Mouse (Mus musculus) cerebellum, postnatal 10 days (tissue): Measurements from ENCODE around the gene Galc.
"Not testable (repeated sequence)": the region's sequence is repeated elsewhere in the genome, so short reads cannot be mapped to it uniquely, and the experiment has no call there.

Experiments used
- DNase-seq, 2 experiments: peaks; one replicate each; pipeline ENCODE4 v3.0.0; 2021; ENCODE audit warnings: mixed read lengths in 2 of 2

Galc gene

GRCm38 (mm10) chr12:98252417-98252816, 6.8 kb downstream of the Galc start:
- DNase-seq, result no peak

- DNase-seq, result no peak
Observed at GRCm38 (mm10) chr12:98250327-98250726, 8.9 kb downstream of the Galc start.

- no peak for DNase-seq
Observed at GRCm38 (mm10) chr12:98249671-98250070, 9.6 kb downstream of the Galc start.

GRCm38 (mm10) chr12:98246835-98247234, 12.4 kb downstream of the Galc start:
- DNase-seq, result no peak

- no peak for DNase-seq
Observed at GRCm38 (mm10) chr12:98244865-98245264, 14.4 kb downstream of the Galc start.

GRCm38 (mm10) chr12:98244161-98244560, 15.1 kb downstream of the Galc start:
- DNase-seq, result no peak

- DNase-seq, result not testable (repeated sequence)
Observed at GRCm38 (mm10) chr12:98238478-98238877, 20.8 kb downstream of the Galc start.

- no peak for DNase-seq
Observed at GRCm38 (mm10) chr12:98227037-98227436, 32.2 kb downstream of the Galc start.

- DNase-seq, result no peak
Observed at GRCm38 (mm10) chr12:98223286-98223685, 36.0 kb downstream of the Galc start.

GRCm38 (mm10) chr12:98216432-98216831, 42.8 kb downstream of the Galc start:
- DNase-seq, result no peak

GRCm38 (mm10) chr12:98215512-98215911, 43.7 kb downstream of the Galc start:
- no peak for DNase-seq

- no peak for DNase-seq
Observed at GRCm38 (mm10) chr12:98214191-98214590, 45.1 kb downstream of the Galc start.

GRCm38 (mm10) chr12:98213791-98214190, 45.5 kb downstream of the Galc start:
- DNase-seq, result no peak

GRCm38 (mm10) chr12:98213332-98213731, 45.9 kb downstream of the Galc start:
- no peak for DNase-seq

GRCm38 (mm10) chr12:98212457-98213175, 46.6 kb downstream of the Galc start:
- peak; percentile 49 to 64 for DNase-seq

- DNase-seq, result no peak
Observed at GRCm38 (mm10) chr12:98210495-98210894, 48.8 kb downstream of the Galc start.

GRCm38 (mm10) chr12:98208104-98208503, 51.2 kb downstream of the Galc start:
- DNase-seq, result no peak

GRCm38 (mm10) chr12:98205450-98206051, 53.7 kb downstream of the Galc start:
- DNase-seq, result no peak

GRCm38 (mm10) chr12:98197401-98197800, 61.9 kb downstream of the Galc start:
- DNase-seq, result no peak

GRCm38 (mm10) chr12:98190201-98190600, 69.1 kb downstream of the Galc start:
- no peak for DNase-seq

GRCm38 (mm10) chr12:98189096-98189495, 70.2 kb downstream of the Galc start:
- DNase-seq, result peak; percentile 68 to 74

GRCm38 (mm10) chr12:98187186-98187899, 71.9 kb downstream of the Galc start:
- DNase-seq, result peak; percentile 40 to 41

- peak; percentile 69 to 85 for DNase-seq
Observed at GRCm38 (mm10) chr12:98181729-98182128, 77.5 kb downstream of the Galc start.

GRCm38 (mm10) chr12:98180807-98181206, 78.5 kb downstream of the Galc start:
- peak; percentile 78 to 88 for DNase-seq
